Mouse (Mus musculus): Measurements from ENCODE around the gene Gucy1b1. TPM values are rescaled to one million over a fixed set of nuclear protein-coding genes. Genes with fewer than 3 reads are reported as not detected.

Gene Gucy1b1
- total and polyA plus RNA-seq, 2 experiments = 3.0 to 6.7 TPM

DNA sequence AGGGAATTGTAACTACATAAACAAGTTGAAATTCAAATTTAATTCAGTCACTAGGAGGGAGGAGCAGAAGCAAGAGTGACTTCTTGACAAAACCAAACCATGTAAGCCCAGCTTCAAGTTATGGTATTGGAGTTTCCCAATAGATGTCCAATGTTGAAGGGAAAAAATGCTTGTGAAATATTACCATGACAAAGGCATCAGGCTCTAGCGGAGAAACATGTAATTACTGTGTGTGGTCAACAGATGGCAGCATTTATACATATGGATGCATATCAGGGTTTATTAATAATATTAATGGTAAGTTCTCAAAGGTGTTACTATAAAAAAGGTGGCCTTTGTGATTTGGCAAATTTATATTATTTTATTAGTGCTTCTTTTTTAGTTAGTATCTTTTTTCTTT, 78.5 kb downstream of the Gucy1b1 start:
- H3K79me2 ChIP-seq (ENCODE audit: control insufficient read depth, insufficient read depth, low read length) = no peaks in the 10 kb centered on the region; the same call in 1 of the 2 replicates
- H3K27me3 ChIP-seq (ENCODE audit: control insufficient read depth, insufficient read depth, low read length) = no peaks in the 10 kb centered on the region
- no peak overlapping the region for H3K27ac ChIP-seq (replicated peaks; ENCODE audit: insufficient read depth, low read depth, low read length)
- no peak for TF ChIP-seq POLR2A (IDR thresholded peaks at IDR 0.05; ENCODE audit: extremely low read depth, insufficient read depth, low read length)
- TF ChIP-seq CTCF (IDR thresholded peaks at IDR 0.05; ENCODE audit: low read depth, low read length) = peak; percentile 62
- no peak overlapping the region for H3K9ac ChIP-seq (ENCODE audit: low read depth, low read length)
- no peak overlapping the region for H3K4me3 ChIP-seq (ENCODE audit: insufficient read depth, low read depth, low read length)
- H3K4me1 ChIP-seq (ENCODE audit: control insufficient read depth, insufficient read depth, low read length) = peaks cover 11% of the 10 kb centered on the region; the same call in 1 of the 2 replicates
- H3K36me3 ChIP-seq (ENCODE audit: control insufficient read depth, insufficient read depth, low read length) = no peaks in the 10 kb centered on the region
- peak; percentile 86 for DNase-seq (ENCODE audit: extremely low read depth, low read depth, low spot score)
- WGBS = 0% methylated on average over 1 of the region's 1 CpGs

DNA sequence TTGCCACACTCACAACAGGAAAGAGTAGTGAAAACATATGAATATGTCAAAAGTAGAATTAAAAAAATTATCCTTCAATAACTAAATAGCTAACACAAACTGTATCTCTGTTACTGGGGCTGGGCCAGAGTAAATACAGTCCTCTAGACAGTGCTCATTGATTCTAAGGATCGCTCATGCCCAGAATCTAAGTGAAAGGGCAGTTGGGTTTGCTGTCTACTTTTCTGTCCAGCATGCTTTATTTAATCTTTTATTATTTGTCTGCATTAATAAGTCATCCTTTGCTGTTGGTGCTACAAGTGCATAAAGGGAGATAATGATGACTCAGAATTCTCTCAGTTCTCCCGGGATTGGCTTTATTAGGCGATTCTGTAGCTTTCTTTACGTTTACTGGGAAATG, 79.1 kb downstream of the Gucy1b1 start:
- TF ChIP-seq CTCF (IDR thresholded peaks at IDR 0.05; ENCODE audit: low read depth, low read length) (no peak), POLR2A (IDR thresholded peaks at IDR 0.05; ENCODE audit: extremely low read depth, insufficient read depth, low read length) (no peak)
- H3K9ac ChIP-seq (ENCODE audit: low read depth, low read length) = peak overlapping the region; percentile 35; the same call in 1 of the 2 replicates

DNA sequence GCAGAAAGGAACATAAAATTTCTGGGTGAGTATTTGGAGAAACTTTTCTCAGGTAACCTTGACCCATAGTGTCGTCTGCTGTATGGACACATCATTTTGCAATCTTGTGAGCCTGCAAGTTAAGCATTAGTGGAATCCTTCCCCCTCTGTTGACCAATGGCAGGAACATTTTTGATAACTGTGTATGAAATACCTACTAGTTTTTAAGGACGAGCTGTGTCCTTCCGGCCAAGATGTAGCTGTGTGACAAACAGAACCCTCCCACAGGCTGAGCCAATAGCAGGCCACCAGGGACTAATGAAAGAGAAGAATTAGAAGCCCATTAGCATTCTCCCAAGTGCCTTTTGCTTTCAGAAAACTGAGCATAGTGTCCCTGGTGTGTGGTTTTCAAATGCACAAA, 84.0 kb downstream of the Gucy1b1 start:
- no peaks in the 10 kb centered on the region for H3K27me3 ChIP-seq (ENCODE audit: control insufficient read depth, insufficient read depth, low read length)
- WGBS = 19% methylated on average over 3 of the region's 3 CpGs
- peak; percentile 100 for DNase-seq (ENCODE audit: extremely low read depth, low read depth, low spot score)
- H3K9ac ChIP-seq (ENCODE audit: low read depth, low read length) = no peak overlapping the region
- H3K36me3 ChIP-seq (ENCODE audit: control insufficient read depth, insufficient read depth, low read length) = no peaks in the 10 kb centered on the region
- H3K79me2 ChIP-seq (ENCODE audit: control insufficient read depth, insufficient read depth, low read length) = no peaks in the 10 kb centered on the region; the same call in 1 of the 2 replicates
- H3K4me1 ChIP-seq (ENCODE audit: control insufficient read depth, insufficient read depth, low read length) = peaks cover 30% of the 10 kb centered on the region
- TF ChIP-seq CTCF (IDR thresholded peaks at IDR 0.05; ENCODE audit: low read depth, low read length) = no peak
- TF ChIP-seq POLR2A (IDR thresholded peaks at IDR 0.05; ENCODE audit: extremely low read depth, insufficient read depth, low read length) = no peak
- no peak overlapping the region for H3K4me3 ChIP-seq (ENCODE audit: insufficient read depth, low read depth, low read length)
- H3K27ac ChIP-seq (replicated peaks; ENCODE audit: insufficient read depth, low read depth, low read length) = peak overlapping the region; percentile 32; the same call in 1 of the 2 replicates

More for the DNA sequence above, 79.1 kb downstream of the Gucy1b1 start:
- peaks cover 15% of the 10 kb centered on the region; the same call in 1 of the 2 replicates for H3K4me1 ChIP-seq (ENCODE audit: control insufficient read depth, insufficient read depth, low read length)
- H3K27me3 ChIP-seq (ENCODE audit: control insufficient read depth, insufficient read depth, low read length) = no peaks in the 10 kb centered on the region
- no peaks in the 10 kb centered on the region for H3K36me3 ChIP-seq (ENCODE audit: control insufficient read depth, insufficient read depth, low read length)
- peak overlapping the region; percentile 15; the same call in 1 of the 2 replicates for H3K4me3 ChIP-seq (ENCODE audit: insufficient read depth, low read depth, low read length)
- H3K27ac ChIP-seq (replicated peaks; ENCODE audit: insufficient read depth, low read depth, low read length) = peak overlapping the region; percentile 71
- WGBS = 10% methylated on average over 4 of the region's 4 CpGs
- DNase-seq (ENCODE audit: extremely low read depth, low read depth, low spot score) = peak; percentile 97
- no peaks in the 10 kb centered on the region; the same call in 1 of the 2 replicates for H3K79me2 ChIP-seq (ENCODE audit: control insufficient read depth, insufficient read depth, low read length)

DNA sequence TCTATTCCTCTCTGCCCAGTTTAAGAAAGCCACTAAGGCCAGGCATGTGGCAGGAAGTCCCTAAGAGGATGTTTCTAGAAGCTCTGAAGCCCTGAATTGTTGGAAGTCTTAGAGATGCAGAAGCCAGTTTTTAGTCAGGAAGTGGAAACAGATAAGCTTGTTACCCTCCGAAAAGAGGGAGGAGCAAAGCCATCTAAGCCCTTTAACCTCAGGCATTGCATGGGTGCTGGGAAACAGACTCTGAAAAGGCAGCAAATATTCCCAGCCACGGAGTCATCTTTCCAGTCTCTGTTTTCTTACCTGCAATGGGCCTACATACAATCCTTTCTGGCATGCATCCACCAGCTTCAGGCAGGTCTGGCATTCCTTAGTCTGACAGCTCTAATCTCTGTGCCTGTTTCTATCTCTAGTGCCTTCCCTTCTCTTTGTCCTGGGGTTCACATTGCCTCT, 84.8 kb downstream of the Gucy1b1 start:
- TF ChIP-seq CTCF (IDR thresholded peaks at IDR 0.05; ENCODE audit: low read depth, low read length) (no peak), POLR2A (IDR thresholded peaks at IDR 0.05; ENCODE audit: extremely low read depth, insufficient read depth, low read length) (no peak)
- Histone ChIP-seq H3K79me2 (ENCODE audit: control insufficient read depth, insufficient read depth, low read length) (no peaks in the 10 kb centered on the region; the same call in 1 of the 2 replicates), H3K27me3 (ENCODE audit: control insufficient read depth, insufficient read depth, low read length) (no peaks in the 10 kb centered on the region), H3K36me3 (ENCODE audit: control insufficient read depth, insufficient read depth, low read length) (no peaks in the 10 kb centered on the region), H3K4me3 (ENCODE audit: insufficient read depth, low read depth, low read length) (peak overlapping the region; percentile 48), H3K27ac (replicated peaks; ENCODE audit: insufficient read depth, low read depth, low read length) (peak overlapping the region; percentile 99), H3K4me1 (ENCODE audit: control insufficient read depth, insufficient read depth, low read length) (peaks cover 31% of the 10 kb centered on the region), H3K9ac (ENCODE audit: low read depth, low read length) (peak overlapping the region; percentile 76)
- WGBS = 5% methylated on average over 2 of the region's 2 CpGs
- peak; percentile 91 for DNase-seq (ENCODE audit: extremely low read depth, low read depth, low spot score)

DNA sequence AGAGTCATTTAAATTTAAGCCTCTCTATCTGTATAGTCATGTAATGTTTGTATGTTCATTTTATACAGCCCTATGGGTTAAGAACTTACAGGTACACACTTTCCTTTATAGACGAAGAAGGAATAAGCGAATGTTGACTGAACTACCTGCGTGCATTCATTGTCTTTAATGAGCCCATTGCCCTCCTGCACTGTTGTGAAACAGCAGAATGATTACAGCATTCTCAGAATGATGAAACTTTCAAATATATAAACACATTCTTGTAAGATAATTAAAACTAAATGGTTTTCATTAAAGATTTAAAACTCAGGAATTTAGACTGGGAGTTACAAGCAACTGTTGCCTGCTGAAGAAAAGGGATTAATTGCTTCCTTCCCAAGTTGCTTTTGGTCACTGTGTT, 86.9 kb downstream of the Gucy1b1 start:
- 33% methylated on average over 3 of the region's 3 CpGs for WGBS
- H3K4me1 ChIP-seq (ENCODE audit: control insufficient read depth, insufficient read depth, low read length) = peaks cover 37% of the 10 kb centered on the region
- H3K36me3 ChIP-seq (ENCODE audit: control insufficient read depth, insufficient read depth, low read length) = no peaks in the 10 kb centered on the region
- H3K4me3 ChIP-seq (ENCODE audit: insufficient read depth, low read depth, low read length) = no peak overlapping the region
- H3K79me2 ChIP-seq (ENCODE audit: control insufficient read depth, insufficient read depth, low read length) = no peaks in the 10 kb centered on the region
- TF ChIP-seq POLR2A (IDR thresholded peaks at IDR 0.05; ENCODE audit: extremely low read depth, insufficient read depth, low read length) (no peak), CTCF (IDR thresholded peaks at IDR 0.05; ENCODE audit: low read depth, low read length) (no peak)
- H3K27me3 ChIP-seq (ENCODE audit: control insufficient read depth, insufficient read depth, low read length) = no peaks in the 10 kb centered on the region
- peak overlapping the region; percentile 93 for H3K27ac ChIP-seq (replicated peaks; ENCODE audit: insufficient read depth, low read depth, low read length)
- no peak overlapping the region for H3K9ac ChIP-seq (ENCODE audit: low read depth, low read length)
- DNase-seq (ENCODE audit: extremely low read depth, low read depth, low spot score) = peak; percentile 89

DNA sequence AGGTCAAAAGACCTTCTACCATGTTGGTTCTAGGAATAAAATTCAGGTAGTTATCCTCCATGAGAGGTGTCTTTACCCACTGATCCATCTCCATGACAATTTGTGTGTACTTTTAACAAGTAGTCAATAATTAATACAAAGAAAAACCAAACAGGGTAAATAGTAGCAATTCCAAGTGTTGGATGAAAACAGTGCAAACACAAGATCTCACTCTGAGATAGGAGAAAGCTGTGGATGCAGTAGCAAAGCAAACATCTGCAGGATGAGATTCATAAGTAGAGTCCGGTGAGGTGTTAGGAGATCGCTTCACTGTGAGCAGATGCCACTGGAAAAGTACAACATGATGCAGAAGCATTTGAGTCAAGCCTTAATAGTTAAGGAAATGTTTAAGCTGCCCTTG, 88.4 kb downstream of the Gucy1b1 start:
- WGBS = 15% methylated on average over 2 of the region's 2 CpGs
- no peak overlapping the region; the same call in 1 of the 2 replicates for H3K27ac ChIP-seq (replicated peaks; ENCODE audit: insufficient read depth, low read depth, low read length)

More for the DNA sequence above, 88.4 kb downstream of the Gucy1b1 start:
- no peaks in the 10 kb centered on the region for H3K79me2 ChIP-seq (ENCODE audit: control insufficient read depth, insufficient read depth, low read length)
- peak; percentile 84 for DNase-seq (ENCODE audit: extremely low read depth, low read depth, low spot score)
- H3K4me1 ChIP-seq (ENCODE audit: control insufficient read depth, insufficient read depth, low read length) = peaks cover 44% of the 10 kb centered on the region
- no peaks in the 10 kb centered on the region for H3K27me3 ChIP-seq (ENCODE audit: control insufficient read depth, insufficient read depth, low read length)
- H3K4me3 ChIP-seq (ENCODE audit: insufficient read depth, low read depth, low read length) = no peak overlapping the region
- no peaks in the 10 kb centered on the region for H3K36me3 ChIP-seq (ENCODE audit: control insufficient read depth, insufficient read depth, low read length)
- TF ChIP-seq CTCF (IDR thresholded peaks at IDR 0.05; ENCODE audit: low read depth, low read length) (no peak), POLR2A (IDR thresholded peaks at IDR 0.05; ENCODE audit: extremely low read depth, insufficient read depth, low read length) (no peak)
- no peak overlapping the region for H3K9ac ChIP-seq (ENCODE audit: low read depth, low read length)
